Mouse (Mus musculus) ES-Bruce4 (cell line): ENCODE results near the gene Arhgef2. TPM values are rescaled to one million over a fixed set of nuclear protein-coding genes. Genes with fewer than 3 reads are reported as not detected.

Experiments
- H3K27ac ChIP-seq: 2 replicates; pipeline ENCODE4 v1.5.1; 2012; ENCODE audit warnings: low read length, inconsistent platforms; ENCODE audit not compliant: insufficient read depth
- H3K27me3 ChIP-seq: 2 replicates; pipeline ENCODE4 v1.6.1; 2012; ENCODE audit warnings: mild to moderate bottlenecking, low read length, inconsistent platforms; ENCODE audit not compliant: control insufficient read depth, poor library complexity, insufficient read depth, severe bottlenecking
- H3K36me3 ChIP-seq: 2 replicates; pipeline ENCODE4 v1.6.1; 2012; ENCODE audit warnings: inconsistent platforms, mild to moderate bottlenecking, low read length, moderate library complexity; ENCODE audit not compliant: control insufficient read depth, poor library complexity, insufficient read depth, severe bottlenecking
- H3K4me1 ChIP-seq: one replicate; pipeline ENCODE4 v1.8.1; 2011; ENCODE audit warnings: low read length; ENCODE audit not compliant: control insufficient read depth, insufficient read depth
- H3K4me3 ChIP-seq: 2 replicates; pipeline ENCODE4 v1.5.1; 2011; ENCODE audit warnings: low read depth, mild to moderate bottlenecking, low read length
- H3K9ac ChIP-seq: 2 replicates; pipeline ENCODE4 v1.6.1; 2012; ENCODE audit warnings: low read depth, mild to moderate bottlenecking, inconsistent platforms; ENCODE audit not compliant: poor library complexity, severe bottlenecking
- H3K9me3 ChIP-seq: replicated peaks from 2 replicates; pipeline ENCODE4 v1.6.1; 2012; ENCODE audit warnings: mild to moderate bottlenecking, low read length, inconsistent platforms; ENCODE audit not compliant: control insufficient read depth, poor library complexity, insufficient read depth, severe bottlenecking
- CTCF ChIP-seq: IDR thresholded peaks from one replicate; pipeline ENCODE4 v1.8.1; 2011; ENCODE audit warnings: low read depth, low read length
- EP300 ChIP-seq: IDR thresholded peaks from 2 replicates; pipeline ENCODE4 v1.6.1; 2011; ENCODE audit warnings: low read depth, low read length; ENCODE audit not compliant: insufficient read depth
- POLR2A ChIP-seq: IDR thresholded peaks from one replicate; pipeline ENCODE4 v1.8.1; 2011; ENCODE audit warnings: low read length; ENCODE audit not compliant: insufficient read depth
- polyA plus RNA-seq: library from polyadenylated mRNA; stranded (reverse); fragments of >200 nt; gene quantifications from 2 replicates; pipeline ENCODE4 v1.2.4, GENCODE M21; 2011; ENCODE audit warnings: low read depth; ENCODE audit not compliant: missing spikeins, insufficient read depth, insufficient read length

Gene Arhgef2
- polyA plus RNA-seq, 1 experiment = 71.2 TPM

DNA sequence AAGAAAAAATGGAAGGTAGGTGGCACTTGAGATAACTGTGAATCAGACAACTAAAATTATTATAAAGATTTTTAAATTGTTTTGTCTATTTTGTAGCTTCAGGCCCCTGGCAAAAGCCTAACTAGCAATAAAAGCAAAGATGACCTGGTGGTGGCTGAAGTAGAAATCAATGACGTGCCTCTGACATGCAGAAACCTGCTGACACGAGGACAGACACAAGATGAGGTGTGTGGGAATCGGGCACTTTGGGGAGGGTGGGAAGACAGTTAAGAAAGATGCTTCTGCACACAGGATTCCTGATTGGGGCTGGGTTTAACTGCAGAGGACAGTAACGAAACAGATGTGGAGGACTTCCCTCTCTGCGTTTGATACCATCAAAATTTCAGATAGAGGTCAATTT is 83.3 kb downstream of the Arhgef2 start:
- no peak overlapping the region for H3K9ac ChIP-seq

DNA sequence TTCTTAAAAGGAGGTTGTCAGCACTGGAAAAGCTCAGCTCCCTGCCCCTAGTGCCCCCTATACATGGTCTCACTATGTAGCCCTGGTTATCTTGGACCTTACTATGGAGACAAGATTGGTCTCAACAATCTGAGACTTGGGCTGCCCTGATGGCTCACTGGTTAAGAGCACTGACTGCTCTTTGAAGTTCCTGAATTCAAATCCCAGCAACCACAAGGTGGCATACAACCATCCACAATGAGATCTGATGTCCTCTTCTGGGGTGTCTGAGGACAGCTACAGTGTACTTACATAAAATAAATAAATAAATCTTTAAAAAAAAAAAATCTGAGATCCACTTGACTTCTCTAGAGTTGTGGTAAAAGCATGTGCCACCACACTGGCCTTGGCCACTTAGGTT is 89.8 kb downstream of the Arhgef2 start:
- H3K36me3 ChIP-seq = peaks cover 95% of the 10 kb centered on the region
- no peak overlapping the region for H3K9ac ChIP-seq
- H3K4me1 ChIP-seq = no peaks in the 10 kb centered on the region
- H3K27me3 ChIP-seq = no peaks in the 10 kb centered on the region
- H3K4me3 ChIP-seq = no peak overlapping the region
- no peak overlapping the region for H3K27ac ChIP-seq
- TF ChIP-seq EP300 = no peak
- TF ChIP-seq CTCF = no peak
- no peaks in the 10 kb centered on the region for H3K9me3 ChIP-seq

More for the DNA sequence above, 83.3 kb downstream of the Arhgef2 start:
- Histone ChIP-seq H3K9me3 (no peaks in the 10 kb centered on the region), H3K4me1 (no peaks in the 10 kb centered on the region), H3K27me3 (no peaks in the 10 kb centered on the region), H3K36me3 (peaks cover 65% of the 10 kb centered on the region), H3K4me3 (no peak overlapping the region), H3K27ac (no peak overlapping the region)
- TF ChIP-seq POLR2A (no peak), EP300 (no peak), CTCF (no peak)

Other genes starting within 250 kb of the Arhgef2 start
- gene Paqr6, start 241.4 kb upstream of the Arhgef2 start, polyA plus RNA-seq = 4.9 and 6.8 TPM in 2 replicates
- gene Bglap3, start 233.2 kb upstream of the Arhgef2 start, polyA plus RNA-seq = 1.0 and 1.4 TPM in 2 replicates
- not detected in 2 replicates for gene Bglap2, start 227.3 kb upstream of the Arhgef2 start, polyA plus RNA-seq
- not detected in 2 replicates for gene Bglap, start 221.5 kb upstream of the Arhgef2 start, polyA plus RNA-seq
- gene Pmf1, start 195.6 kb upstream of the Arhgef2 start, polyA plus RNA-seq = 88.6 and 102 TPM in 2 replicates
- gene Slc25a44, start 180.8 kb upstream of the Arhgef2 start, polyA plus RNA-seq = 13.5 and 14.7 TPM in 2 replicates
- gene Sema4a, start 144.8 kb upstream of the Arhgef2 start, polyA plus RNA-seq = 2.3 and 4.0 TPM in 2 replicates
- 30.0 and 37.2 TPM in 2 replicates for gene Lmna, start 96.0 kb upstream of the Arhgef2 start, polyA plus RNA-seq
- gene Mex3a, start 73.6 kb upstream of the Arhgef2 start, polyA plus RNA-seq = 42.3 and 43.4 TPM in 2 replicates
- gene Rab25, start 57.7 kb upstream of the Arhgef2 start, polyA plus RNA-seq = 33.2 and 35.1 TPM in 2 replicates
- gene Lamtor2, start 52.9 kb upstream of the Arhgef2 start, polyA plus RNA-seq = 138 and 151 TPM in 2 replicates
- 118 and 133 TPM in 2 replicates for gene Ubqln4, start 52.2 kb upstream of the Arhgef2 start, polyA plus RNA-seq
- 348 and 382 TPM in 2 replicates for gene Ssr2, start 30.1 kb upstream of the Arhgef2 start, polyA plus RNA-seq
- gene Rxfp4, start 47.2 kb downstream of the Arhgef2 start, polyA plus RNA-seq = not detected in 2 replicates
- 72.7 and 78.1 TPM in 2 replicates for gene Khdc4, start 79.8 kb downstream of the Arhgef2 start, polyA plus RNA-seq
- 10.1 and 10.4 TPM in 2 replicates for gene Rit1, start 110.9 kb downstream of the Arhgef2 start, polyA plus RNA-seq
- gene Syt11, start 169.2 kb downstream of the Arhgef2 start, polyA plus RNA-seq = 9.0 and 9.5 TPM in 2 replicates
- 58.0 and 60.1 TPM in 2 replicates for gene Gon4l, start 229.3 kb downstream of the Arhgef2 start, polyA plus RNA-seq